Mouse (Mus musculus) heart, embryonic 12.5 days (tissue): ENCODE results near the gene Khk. TPM values are rescaled to one million over a fixed set of nuclear protein-coding genes. Genes with fewer than 3 reads are reported as not detected.

ENCODE experiments used
- ATAC-seq: fragments of 200-750 bp; cut with Nextera tagmentation; 2 replicates; pipeline ENCODE4 v1.8.0; 2017; ENCODE audit warnings: moderate TSS enrichment, moderate library complexity; ENCODE audit not compliant: insufficient number of reproducible peaks, low FRiP score
- H3K27ac ChIP-seq: fragments of 300-500 bp; sonication (generic); 2 replicates; pipeline ENCODE4 v1.5.1; 2016; ENCODE audit warnings: mild to moderate bottlenecking, moderate library complexity; ENCODE audit not compliant: poor library complexity, severe bottlenecking
- H3K27me3 ChIP-seq: fragments of 300-500 bp; sonication (generic); replicated peaks from 2 replicates; pipeline ENCODE4 v1.6.1; 2016; ENCODE audit warnings: mild to moderate bottlenecking, moderate library complexity
- H3K36me3 ChIP-seq: fragments of 300-500 bp; sonication (generic); 2 replicates; pipeline ENCODE4 v1.6.1; 2016; ENCODE audit warnings: mild to moderate bottlenecking, moderate library complexity
- H3K4me1 ChIP-seq: fragments of 300-500 bp; sonication (generic); replicated peaks from 2 replicates; pipeline ENCODE4 v1.6.1; 2016; ENCODE audit warnings: mild to moderate bottlenecking
- H3K4me2 ChIP-seq: fragments of 300-500 bp; sonication (generic); 2 replicates; pipeline ENCODE4 v1.6.1; 2016; ENCODE audit warnings: mild to moderate bottlenecking, moderate library complexity
- H3K4me3 ChIP-seq: fragments of 300-500 bp; sonication (generic); 2 replicates; pipeline ENCODE4 v1.5.1; 2016; ENCODE audit warnings: mild to moderate bottlenecking
- H3K9ac ChIP-seq: fragments of 300-500 bp; sonication (generic); 2 replicates; pipeline ENCODE4 v1.6.1; 2016; ENCODE audit warnings: mild to moderate bottlenecking, moderate library complexity
- H3K9me3 ChIP-seq: fragments of 300-500 bp; sonication (generic); replicated peaks from 2 replicates; pipeline ENCODE4 v1.6.1; 2016; ENCODE audit warnings: mild to moderate bottlenecking, moderate library complexity
- WGBS: fragments of 180-500 bp; shearing (Covaris S2); methylation state at CpG from one replicate; pipeline ENCODE4 v1.1.7; 2016; 5-methylcytosine and 5-hydroxymethylcytosine counted together
- polyA plus RNA-seq: library from polyadenylated mRNA; unstranded; fragments of >200 nt; fragmentation: Nextera tagmentation; extraction: Ambion mirVana; gene quantifications from 2 replicates; pipeline ENCODE4 v1.2.1, GENCODE M21; 2016

Khk gene
- polyA plus RNA-seq, 1 experiment from 2014 or later: 8.1 TPM

- 59% methylated on average over 9 of the region's 9 CpGs for WGBS
- ATAC-seq: no peak
- Histone ChIP-seq H3K27me3 (0 out of 2 replicates have a peak, but pooled peaks cover 1% of the 10 kb centered on the region), H3K4me3 (no peak overlapping the region), H3K9me3 (no peaks in the 10 kb centered on the region), H3K36me3 (no peaks in the 10 kb centered on the region), H3K9ac (no peak overlapping the region), H3K27ac (no peak overlapping the region), H3K4me1 (peaks cover 8% of the 10 kb centered on the region), H3K4me2 (no peak overlapping the region)
Measured at GRCm38 (mm10) chr5:30974870-30975656, 53.8 kb downstream of the Khk start.

Other genes with a start within 250 kb of the Khk start
- gene Dpysl5, start 209.9 kb upstream of the Khk start, polyA plus RNA-seq: 3.6 and 4.4 TPM in 2 replicates
- gene Mapre3, start 106.8 kb upstream of the Khk start, polyA plus RNA-seq: 18.3 and 19.6 TPM in 2 replicates
- 81.9 and 84.8 TPM in 2 replicates for gene Tmem214, start 53.4 kb upstream of the Khk start, polyA plus RNA-seq
- 12.5 and 14.4 TPM in 2 replicates for gene Agbl5, start 32.7 kb upstream of the Khk start, polyA plus RNA-seq
- gene Ost4, start 13.6 kb upstream of the Khk start, polyA plus RNA-seq: 386 and 388 TPM in 2 replicates
- gene Emilin1, start 8.0 kb upstream of the Khk start, polyA plus RNA-seq: 179 and 187 TPM in 2 replicates
- 4.9 and 5.2 TPM in 2 replicates for gene Cgref1, start 24.2 kb downstream of the Khk start, polyA plus RNA-seq
- 86.0 and 89.0 TPM in 2 replicates for gene Preb, start 38.9 kb downstream of the Khk start, polyA plus RNA-seq
- 0.18 and 0.22 TPM in 2 replicates for gene Tcf23, start 47.2 kb downstream of the Khk start, polyA plus RNA-seq
- 102 and 107 TPM in 2 replicates for gene Atraid, start 126.9 kb downstream of the Khk start, polyA plus RNA-seq
- gene Slc5a6, start 127.5 kb downstream of the Khk start, polyA plus RNA-seq: 7.9 and 8.0 TPM in 2 replicates
- gene Cad, start 133.3 kb downstream of the Khk start, polyA plus RNA-seq: 38.4 and 39.2 TPM in 2 replicates
- gene Dnajc5g, start 184.9 kb downstream of the Khk start, polyA plus RNA-seq: not detected in 2 replicates
- 0.39 and 0.47 TPM in 2 replicates for gene Slc30a3, start 186.8 kb downstream of the Khk start, polyA plus RNA-seq
- 12.8 and 12.9 TPM in 2 replicates for gene Trim54, start 195.3 kb downstream of the Khk start, polyA plus RNA-seq
- 0.38 TPM in 1 of 2 replicates, not detected in the other for gene Ucn, start 217.4 kb downstream of the Khk start, polyA plus RNA-seq
- 66.8 and 68.8 TPM in 2 replicates for gene Mpv17, start 232.8 kb downstream of the Khk start, polyA plus RNA-seq